Mouse (Mus musculus): Measurements from ENCODE around the gene Calb2. TPM values are rescaled to one million over a fixed set of nuclear protein-coding genes. Genes with fewer than 3 reads are reported as not detected.

Calb2 gene
- polyA plus RNA-seq, 2 experiments: 2.2 to 4.5 TPM

GRCm38 (mm10) chr8:110134236-110134635 is 33.8 kb downstream of the Calb2 start:
- 86% methylated on average over 8 of the region's 8 CpGs for WGBS
- Histone ChIP-seq H3K9me3 (ENCODE audit: control insufficient read depth, low read length) (no peaks in the 10 kb centered on the region), H3K4me1 (ENCODE audit: control insufficient read depth, insufficient read depth, low read length) (no peaks in the 10 kb centered on the region), H3K4me2 (replicated peaks; ENCODE audit: low read depth, low read length, severe bottlenecking) (no peak overlapping the region), H3K4me3 (replicated peaks; ENCODE audit: low read length) (no peak overlapping the region), H3K27ac (replicated peaks; ENCODE audit: low read depth, low read length) (no peak overlapping the region), H3K27me3 (ENCODE audit: control insufficient read depth, insufficient read depth, low read length) (no peaks in the 10 kb centered on the region), H3K36me3 (ENCODE audit: control insufficient read depth, insufficient read depth, low read length) (no peaks in the 10 kb centered on the region), H3K9ac (ENCODE audit: low read depth, low read length, severe bottlenecking) (no peak overlapping the region)
- DNase-seq (ENCODE audit: low spot score): no peak
- no peak for ATAC-seq (ENCODE audit: low FRiP score, low read depth)
- TF ChIP-seq POLR2A (IDR thresholded peaks at IDR 0.05; ENCODE audit: borderline replicate concordance, extremely low read depth, insufficient read depth, insufficient read length): no peak

GRCm38 (mm10) chr8:110130537-110130936 is 37.5 kb downstream of the Calb2 start:
- no peaks in the 10 kb centered on the region for H3K27me3 ChIP-seq (ENCODE audit: control insufficient read depth, insufficient read depth, low read length)
- H3K9ac ChIP-seq (ENCODE audit: low read depth, low read length, severe bottlenecking): no peak overlapping the region
- 0 out of 2 replicates have a peak, but pooled peaks have one; percentile 26 for ATAC-seq (ENCODE audit: low FRiP score, low read depth)
- H3K4me1 ChIP-seq (ENCODE audit: control insufficient read depth, insufficient read depth, low read length): no peaks in the 10 kb centered on the region
- H3K36me3 ChIP-seq (ENCODE audit: control insufficient read depth, insufficient read depth, low read length): no peaks in the 10 kb centered on the region
- H3K9me3 ChIP-seq (ENCODE audit: control insufficient read depth, low read length): no peaks in the 10 kb centered on the region
- no peak overlapping the region for H3K4me2 ChIP-seq (replicated peaks; ENCODE audit: low read depth, low read length, severe bottlenecking)
- peak; percentile 76 for DNase-seq (ENCODE audit: low spot score)
- no peak overlapping the region for H3K27ac ChIP-seq (replicated peaks; ENCODE audit: low read depth, low read length)
- no peak for TF ChIP-seq POLR2A (IDR thresholded peaks at IDR 0.05; ENCODE audit: borderline replicate concordance, extremely low read depth, insufficient read depth, insufficient read length)
- 20% methylated on average over 13 of the region's 13 CpGs for WGBS
- no peak overlapping the region for H3K4me3 ChIP-seq (replicated peaks; ENCODE audit: low read length)

- no peak for ATAC-seq (ENCODE audit: low FRiP score, low read depth)
- no peak overlapping the region for H3K27ac ChIP-seq (replicated peaks; ENCODE audit: low read depth, low read length)
- DNase-seq (ENCODE audit: low spot score): no peak
Measured at GRCm38 (mm10) chr8:110119715-110120114, 48.3 kb downstream of the Calb2 start.

GRCm38 (mm10) chr8:110102653-110103052 is 65.4 kb downstream of the Calb2 start, which contains the start of gene Gm17720:
TSS of gene Gm17720 (minus strand) at chr8:110102753.
- H3K4me2 ChIP-seq (replicated peaks; ENCODE audit: low read depth, low read length, severe bottlenecking): no peak within 1 kb of the TSS
- no peak for DNase-seq (ENCODE audit: low spot score)
- H3K9me3 ChIP-seq (ENCODE audit: control insufficient read depth, low read length): no peaks in the 10 kb centered on the region
- no peak within 1 kb of the TSS for H3K27ac ChIP-seq (replicated peaks; ENCODE audit: low read depth, low read length)
- H3K9ac ChIP-seq (ENCODE audit: low read depth, low read length, severe bottlenecking): no peak within 1 kb of the TSS
- no peak for ATAC-seq (ENCODE audit: low FRiP score, low read depth)
- H3K4me1 ChIP-seq (ENCODE audit: control insufficient read depth, insufficient read depth, low read length): no peaks in the 10 kb centered on the region
- no peak for TF ChIP-seq POLR2A (IDR thresholded peaks at IDR 0.05; ENCODE audit: borderline replicate concordance, extremely low read depth, insufficient read depth, insufficient read length)
- no peaks in the 10 kb centered on the region for H3K36me3 ChIP-seq (ENCODE audit: control insufficient read depth, insufficient read depth, low read length)
- H3K4me3 ChIP-seq (replicated peaks; ENCODE audit: low read length): no peak within 1 kb of the TSS
- no peaks in the 10 kb centered on the region for H3K27me3 ChIP-seq (ENCODE audit: control insufficient read depth, insufficient read depth, low read length)
- 82% methylated on average over 3 of the region's 3 CpGs for WGBS

More at GRCm38 (mm10) chr8:110119715-110120114, 48.3 kb downstream of the Calb2 start:
- Histone ChIP-seq H3K9ac (ENCODE audit: low read depth, low read length, severe bottlenecking) (no peak overlapping the region), H3K4me1 (ENCODE audit: control insufficient read depth, insufficient read depth, low read length) (no peaks in the 10 kb centered on the region), H3K9me3 (ENCODE audit: control insufficient read depth, low read length) (no peaks in the 10 kb centered on the region), H3K4me3 (replicated peaks; ENCODE audit: low read length) (no peak overlapping the region), H3K36me3 (ENCODE audit: control insufficient read depth, insufficient read depth, low read length) (no peaks in the 10 kb centered on the region), H3K4me2 (replicated peaks; ENCODE audit: low read depth, low read length, severe bottlenecking) (no peak overlapping the region), H3K27me3 (ENCODE audit: control insufficient read depth, insufficient read depth, low read length) (no peaks in the 10 kb centered on the region)
- TF ChIP-seq POLR2A (IDR thresholded peaks at IDR 0.05; ENCODE audit: borderline replicate concordance, extremely low read depth, insufficient read depth, insufficient read length): no peak
- 47% methylated on average over 6 of the region's 6 CpGs for WGBS

- Histone ChIP-seq H3K4me1 (ENCODE audit: control insufficient read depth, insufficient read depth, low read length) (no peaks in the 10 kb centered on the region), H3K9ac (ENCODE audit: low read depth, low read length, severe bottlenecking) (no peak overlapping the region), H3K9me3 (ENCODE audit: control insufficient read depth, low read length) (no peaks in the 10 kb centered on the region), H3K4me2 (replicated peaks; ENCODE audit: low read depth, low read length, severe bottlenecking) (no peak overlapping the region), H3K27ac (replicated peaks; ENCODE audit: low read depth, low read length) (no peak overlapping the region), H3K36me3 (ENCODE audit: control insufficient read depth, insufficient read depth, low read length) (no peaks in the 10 kb centered on the region), H3K27me3 (ENCODE audit: control insufficient read depth, insufficient read depth, low read length) (no peaks in the 10 kb centered on the region), H3K4me3 (replicated peaks; ENCODE audit: low read length) (no peak overlapping the region)
- 87% methylated on average over 15 of the region's 15 CpGs for WGBS
- no peak for ATAC-seq (ENCODE audit: low FRiP score, low read depth)
- no peak for DNase-seq (ENCODE audit: low spot score)
- TF ChIP-seq POLR2A (IDR thresholded peaks at IDR 0.05; ENCODE audit: borderline replicate concordance, extremely low read depth, insufficient read depth, insufficient read length): no peak
Measured at GRCm38 (mm10) chr8:110101676-110102075, 66.3 kb downstream of the Calb2 start.

GRCm38 (mm10) chr8:110100907-110101306 is 67.1 kb downstream of the Calb2 start, which contains the start of gene Gm21964:
TSS of gene Gm21964 (plus strand) at chr8:110101207.
- ATAC-seq (ENCODE audit: low FRiP score, low read depth) (no peak), DNase-seq (ENCODE audit: low spot score) (no peak)
- 90% methylated on average over 12 of the region's 12 CpGs for WGBS
- no peak within 1 kb of the TSS for H3K27ac ChIP-seq (replicated peaks; ENCODE audit: low read depth, low read length)
- H3K4me3 ChIP-seq (replicated peaks; ENCODE audit: low read length): no peak within 1 kb of the TSS
- H3K4me1 ChIP-seq (ENCODE audit: control insufficient read depth, insufficient read depth, low read length): no peaks in the 10 kb centered on the region
- H3K9ac ChIP-seq (ENCODE audit: low read depth, low read length, severe bottlenecking): no peak within 1 kb of the TSS
- no peaks in the 10 kb centered on the region for H3K9me3 ChIP-seq (ENCODE audit: control insufficient read depth, low read length)
- no peak for TF ChIP-seq POLR2A (IDR thresholded peaks at IDR 0.05; ENCODE audit: borderline replicate concordance, extremely low read depth, insufficient read depth, insufficient read length)
- H3K4me2 ChIP-seq (replicated peaks; ENCODE audit: low read depth, low read length, severe bottlenecking): no peak within 1 kb of the TSS
- no peaks in the 10 kb centered on the region for H3K36me3 ChIP-seq (ENCODE audit: control insufficient read depth, insufficient read depth, low read length)
- H3K27me3 ChIP-seq (ENCODE audit: control insufficient read depth, insufficient read depth, low read length): no peaks in the 10 kb centered on the region

Measured in limb, embryonic 14.5 days (tissue).